Mouse (Mus musculus) heart, adult 2 months (tissue): ENCODE data around the gene Celsr3. TPM values are rescaled to one million over a fixed set of nuclear protein-coding genes. Genes with fewer than 3 reads are reported as not detected.

Experiments used
- DNase-seq, 2 experiments: peaks; one replicate each; pipeline ENCODE4 v3.0.0; 2021
- H3K27ac ChIP-seq: fragments of 200-600 bp; 2 replicates; pipeline ENCODE4 v1.8.1; 2022
- H3K27me3 ChIP-seq: fragments of 200-500 bp; 2 replicates; pipeline ENCODE4 v1.6.1; 2012; ENCODE audit warnings: mild to moderate bottlenecking, low read length, inconsistent platforms, mixed read lengths; ENCODE audit not compliant: control insufficient read depth, insufficient read depth
- H3K36me3 ChIP-seq: fragments of 200-500 bp; 2 replicates; pipeline ENCODE4 v1.6.1; 2012; ENCODE audit warnings: low read length, inconsistent platforms; ENCODE audit not compliant: control insufficient read depth, insufficient read depth
- H3K4me1 ChIP-seq: fragments of 200-500 bp; 2 replicates; pipeline ENCODE4 v1.6.1; 2011; ENCODE audit warnings: low read length; ENCODE audit not compliant: control insufficient read depth, insufficient read depth
- H3K4me3 ChIP-seq: fragments of 200-600 bp; 2 replicates; pipeline ENCODE4 v1.8.1; 2022
- H3K79me2 ChIP-seq: fragments of 200-500 bp; replicated peaks from 2 replicates; pipeline ENCODE4 v1.6.1; 2012; ENCODE audit warnings: mild to moderate bottlenecking, inconsistent platforms, low read length, moderate library complexity, mixed read lengths; ENCODE audit not compliant: control insufficient read depth, insufficient read depth
- H3K9ac ChIP-seq: fragments of 200-500 bp; 2 replicates; pipeline ENCODE4 v1.6.1; 2012; ENCODE audit warnings: low read depth, mild to moderate bottlenecking, control low read depth, inconsistent platforms, low read length, mixed read lengths
- CTCF ChIP-seq: fragments of 200-600 bp; IDR thresholded peaks from 2 replicates; pipeline ENCODE4 v1.8.1; 2022; ENCODE audit warnings: antibody characterized with exemption, mild to moderate bottlenecking, moderate library complexity
- EP300 ChIP-seq: fragments of 200-500 bp; IDR thresholded peaks from 2 replicates; pipeline ENCODE4 v1.6.1; 2011; ENCODE audit warnings: low read depth, low read length, control low read depth; ENCODE audit not compliant: insufficient read depth
- POLR2A ChIP-seq: fragments of 200-500 bp; IDR thresholded peaks from 2 replicates; pipeline ENCODE4 v1.6.1; 2011; ENCODE audit warnings: mild to moderate bottlenecking, low read depth, low read length, control low read depth; ENCODE audit not compliant: insufficient read depth
- WGBS: fragments of 180-500 bp; shearing (Covaris S2); methylation state at CpG from one replicate; pipeline ENCODE4 v1.1.7; 2018; 5-methylcytosine and 5-hydroxymethylcytosine counted together
- intact Hi-C: fragments of 180-260 bp; cut with DNase I; formaldehyde crosslinking; loops from one replicate; pipeline ENCODE4 v1.15.1; 2025
- polyA plus RNA-seq: library from polyadenylated mRNA; depleted of rRNA; stranded (reverse); fragments of >200 nt; gene quantifications from 2 replicates; pipeline ENCODE4 v1.2.3, GENCODE M21; 2012
- total RNA-seq, 2 experiments: library from RNA; stranded (reverse); gene quantifications; 2 replicates each; pipeline ENCODE4 v1.2.3; 2021

Celsr3 gene
- total and polyA plus RNA-seq, 3 experiments = 0.02 to 0.06 (median 0.03) TPM

GRCm38 (mm10) chr9:108792730-108793129, 33.4 kb upstream of the Celsr3 start:
- H3K36me3 ChIP-seq = peaks cover 30% of the 10 kb centered on the region
- H3K27me3 ChIP-seq = no peaks in the 10 kb centered on the region
- intact Hi-C loops = no loop called here
- TF ChIP-seq EP300 = no peak
- no peak for TF ChIP-seq POLR2A
- TF ChIP-seq CTCF = no peak
- no peak overlapping the region for H3K4me3 ChIP-seq
- H3K79me2 ChIP-seq = peaks cover 10% of the 10 kb centered on the region
- H3K27ac ChIP-seq = no peak overlapping the region
- peaks cover 17% of the 10 kb centered on the region for H3K4me1 ChIP-seq
- WGBS = 48% methylated on average over 3 of the region's 3 CpGs
- no peak for DNase-seq
- no peak overlapping the region for H3K9ac ChIP-seq

GRCm38 (mm10) chr9:108795281-108795680, 30.8 kb upstream of the Celsr3 start:
- Histone ChIP-seq H3K27me3 (no peaks in the 10 kb centered on the region), H3K9ac (no peak overlapping the region), H3K79me2 (peaks cover 8% of the 10 kb centered on the region), H3K4me3 (no peak overlapping the region), H3K27ac (peak overlapping the region; percentile 48), H3K36me3 (peaks cover 19% of the 10 kb centered on the region), H3K4me1 (peaks cover 15% of the 10 kb centered on the region)
- intact Hi-C loops = no loop called here
- 37% methylated on average over 2 of the region's 2 CpGs for WGBS
- no peak for TF ChIP-seq POLR2A
- TF ChIP-seq EP300 = no peak
- TF ChIP-seq CTCF = no peak
- DNase-seq = no peak

GRCm38 (mm10) chr9:108795762-108796161, 30.4 kb upstream of the Celsr3 start:
- DNase-seq = peak; percentile 65 to 70
- peaks cover 16% of the 10 kb centered on the region for H3K36me3 ChIP-seq
- H3K4me3 ChIP-seq = no peak overlapping the region
- peak overlapping the region; percentile 48 for H3K27ac ChIP-seq
- intact Hi-C loops = no loop called here
- no peaks in the 10 kb centered on the region for H3K27me3 ChIP-seq
- WGBS = 20% methylated on average over 11 of the region's 11 CpGs
- peaks cover 6% of the 10 kb centered on the region for H3K79me2 ChIP-seq
- TF ChIP-seq POLR2A (no peak), EP300 (no peak), CTCF (no peak)
- peaks cover 15% of the 10 kb centered on the region for H3K4me1 ChIP-seq
- no peak overlapping the region for H3K9ac ChIP-seq

- Histone ChIP-seq H3K79me2 (peaks cover 6% of the 10 kb centered on the region), H3K4me1 (peaks cover 14% of the 10 kb centered on the region), H3K4me3 (no peak overlapping the region), H3K9ac (no peak overlapping the region), H3K27ac (peak overlapping the region; percentile 48), H3K27me3 (no peaks in the 10 kb centered on the region), H3K36me3 (peaks cover 16% of the 10 kb centered on the region)
- 57% methylated on average over 4 of the region's 4 CpGs for WGBS
- intact Hi-C loops = no loop called here
- no peak for DNase-seq
- TF ChIP-seq EP300 (no peak), POLR2A (no peak), CTCF (no peak)
Measured at GRCm38 (mm10) chr9:108796351-108796981, 29.7 kb upstream of the Celsr3 start.

- Histone ChIP-seq H3K27ac (no peak overlapping the region), H3K27me3 (no peaks in the 10 kb centered on the region), H3K4me1 (peaks cover 11% of the 10 kb centered on the region), H3K9ac (no peak overlapping the region), H3K4me3 (no peak overlapping the region), H3K36me3 (peaks cover 16% of the 10 kb centered on the region), H3K79me2 (peaks cover 3% of the 10 kb centered on the region; the same call in 1 of the 2 replicates)
- TF ChIP-seq EP300 (no peak), POLR2A (no peak), CTCF (no peak)
- intact Hi-C loops = no loop called here
- no peak for DNase-seq
- 87% methylated on average over 7 of the region's 7 CpGs for WGBS
Measured at GRCm38 (mm10) chr9:108797477-108797876, 28.6 kb upstream of the Celsr3 start.

GRCm38 (mm10) chr9:108798508-108799075, 27.5 kb upstream of the Celsr3 start:
- WGBS = 69% methylated on average over 5 of the region's 5 CpGs
- H3K36me3 ChIP-seq = peaks cover 13% of the 10 kb centered on the region

More at GRCm38 (mm10) chr9:108798508-108799075, 27.5 kb upstream of the Celsr3 start:
- peaks cover 6% of the 10 kb centered on the region for H3K4me1 ChIP-seq
- H3K9ac ChIP-seq = no peak overlapping the region
- no peak overlapping the region for H3K4me3 ChIP-seq
- no peak for DNase-seq
- H3K27ac ChIP-seq = no peak overlapping the region
- intact Hi-C loops = no loop called here
- H3K27me3 ChIP-seq = no peaks in the 10 kb centered on the region
- peaks cover 3% of the 10 kb centered on the region; the same call in 1 of the 2 replicates for H3K79me2 ChIP-seq
- TF ChIP-seq EP300 (no peak), CTCF (no peak), POLR2A (no peak)
